Mouse (Mus musculus): ENCODE measurements around the gene Pax3.

- TF ChIP-seq CTCF (IDR thresholded peaks at IDR 0.05; ENCODE audit: borderline replicate concordance, insufficient read depth, low read length) (no peak), POLR2A (IDR thresholded peaks at IDR 0.05; ENCODE audit: low read depth, low read length) (no peak)
These were observed 57.6 kb downstream of the Pax3 start for GRCm38 (mm10) chr1:78139287-78139686.
